Mouse (Mus musculus) cerebellum, adult 18-20 months (tissue): ENCODE data around the gene Mid1ip1.

Experiments
- DNase-seq, 2 experiments: peaks; one replicate each; pipeline ENCODE4 v3.0.0; 2021

The Mid1ip1 gene

GRCm38 (mm10) chrX:10714696-10715140 is at the start of gene Mid1ip1:
Gene Mid1ip1, plus strand, starts transcription at chrX:10715013.
- DNase-seq: peak; percentile 80 to 87

- DNase-seq: no peak
These were observed 20.2 kb upstream of the Mid1ip1 start for GRCm38 (mm10) chrX:10694455-10695180.

GRCm38 (mm10) chrX:10706728-10707127 is 8.1 kb upstream of the Mid1ip1 start:
- no peak for DNase-seq

- no peak for DNase-seq
These were observed 775 bp upstream of the Mid1ip1 start for GRCm38 (mm10) chrX:10713839-10714637.

- peak; percentile 86 to 88 for DNase-seq
These were observed 2.3 kb downstream of the Mid1ip1 start for GRCm38 (mm10) chrX:10716917-10717763.

- DNase-seq: peak; percentile 35 to 58
These were observed 3.4 kb downstream of the Mid1ip1 start for GRCm38 (mm10) chrX:10718021-10718837.

GRCm38 (mm10) chrX:10718838-10719539 is 4.2 kb downstream of the Mid1ip1 start:
- peak; percentile 64 to 67 for DNase-seq

- DNase-seq: no peak
These were observed 5.6 kb downstream of the Mid1ip1 start for GRCm38 (mm10) chrX:10720391-10720790.

- no peak for DNase-seq
These were observed 9.8 kb downstream of the Mid1ip1 start for GRCm38 (mm10) chrX:10724571-10724970.

GRCm38 (mm10) chrX:10729488-10729887 is 14.7 kb downstream of the Mid1ip1 start:
- DNase-seq: no peak

GRCm38 (mm10) chrX:10734453-10734852 is 19.6 kb downstream of the Mid1ip1 start:
- DNase-seq: no peak

- no peak for DNase-seq
These were observed 20.1 kb downstream of the Mid1ip1 start for GRCm38 (mm10) chrX:10734874-10735273.

GRCm38 (mm10) chrX:10758866-10759265 is 44.1 kb downstream of the Mid1ip1 start:
- no peak for DNase-seq

GRCm38 (mm10) chrX:10763476-10764016 is 48.7 kb downstream of the Mid1ip1 start:
- no peak for DNase-seq
